Mouse (Mus musculus): ENCODE results near the gene Notch2.

Gene Notch2

GRCm38 (mm10) chr3:98147706-98148105 is 134.4 kb downstream of the Notch2 start:
- DNase-seq (ENCODE audit: low read depth, low spot score): no peak

- no peak for DNase-seq (ENCODE audit: low read depth, low spot score)
Observed at GRCm38 (mm10) chr3:98149881-98150280, 136.6 kb downstream of the Notch2 start.

- no peak for DNase-seq (ENCODE audit: low read depth, low spot score)
Observed at GRCm38 (mm10) chr3:98151016-98151415, 137.7 kb downstream of the Notch2 start.

- DNase-seq (ENCODE audit: low read depth, low spot score): no peak
Observed at GRCm38 (mm10) chr3:98153460-98153859, 140.1 kb downstream of the Notch2 start.

GRCm38 (mm10) chr3:98156158-98156557 is 142.8 kb downstream of the Notch2 start:
- no peak for DNase-seq (ENCODE audit: low read depth, low spot score)

GRCm38 (mm10) chr3:98157073-98157472 is 143.7 kb downstream of the Notch2 start:
- no peak for DNase-seq (ENCODE audit: low read depth, low spot score)

- no peak for DNase-seq (ENCODE audit: low read depth, low spot score)
Observed at GRCm38 (mm10) chr3:98157585-98157984, 144.3 kb downstream of the Notch2 start.

GRCm38 (mm10) chr3:98158646-98159045 is 145.3 kb downstream of the Notch2 start:
- DNase-seq (ENCODE audit: low read depth, low spot score): no peak

- peak; percentile 23 for DNase-seq (ENCODE audit: low read depth, low spot score)
Observed at GRCm38 (mm10) chr3:98159289-98159688, 146.0 kb downstream of the Notch2 start.

- DNase-seq (ENCODE audit: low read depth, low spot score): no peak
Observed at GRCm38 (mm10) chr3:98160330-98160729, 147.0 kb downstream of the Notch2 start, which contains the start of gene Adam30. Gene Adam30 (plus strand): TSS chr3:98160630.

GRCm38 (mm10) chr3:98178340-98178739 is 165.0 kb downstream of the Notch2 start:
- DNase-seq (ENCODE audit: low read depth, low spot score): no peak

GRCm38 (mm10) chr3:98180805-98181204 is 167.5 kb downstream of the Notch2 start:
- peak; percentile 60 for DNase-seq (ENCODE audit: low read depth, low spot score)

GRCm38 (mm10) chr3:98185163-98185714 is 171.9 kb downstream of the Notch2 start:
- DNase-seq (ENCODE audit: low read depth, low spot score): no peak

- DNase-seq (ENCODE audit: low read depth, low spot score): no peak
Observed at GRCm38 (mm10) chr3:98187777-98188176, 174.4 kb downstream of the Notch2 start.

- peak; percentile 79 for DNase-seq (ENCODE audit: low read depth, low spot score)
Observed at GRCm38 (mm10) chr3:98197711-98198532, 184.6 kb downstream of the Notch2 start.

GRCm38 (mm10) chr3:98199747-98200146 is 186.4 kb downstream of the Notch2 start:
- no peak for DNase-seq (ENCODE audit: low read depth, low spot score)

Data from mesoderm, embryonic 11.5 days (tissue).